Mouse (Mus musculus) adrenal gland, adult 8-10 months (tissue): ENCODE results near the gene Frrs1l. TPM values are rescaled to one million over a fixed set of nuclear protein-coding genes. Genes with fewer than 3 reads are reported as not detected.

Experiments used
- DNase-seq: peaks from one replicate; pipeline ENCODE4 v3.0.0; 2022
- total RNA-seq, 4 experiments: library from RNA; stranded (reverse); gene quantifications; 2 replicates each; pipeline ENCODE4 v1.2.4; 2022

The Frrs1l gene
- total RNA-seq: 1 to 10 TPM; 1.0 to 1.6 (median 1.2) TPM

- no peak for DNase-seq
Measured at GRCm38 (mm10) chr4:56990215-56990584, at the start of gene Frrs1l. Frrs1l (minus strand) TSS chr4:56990391.

DNA sequence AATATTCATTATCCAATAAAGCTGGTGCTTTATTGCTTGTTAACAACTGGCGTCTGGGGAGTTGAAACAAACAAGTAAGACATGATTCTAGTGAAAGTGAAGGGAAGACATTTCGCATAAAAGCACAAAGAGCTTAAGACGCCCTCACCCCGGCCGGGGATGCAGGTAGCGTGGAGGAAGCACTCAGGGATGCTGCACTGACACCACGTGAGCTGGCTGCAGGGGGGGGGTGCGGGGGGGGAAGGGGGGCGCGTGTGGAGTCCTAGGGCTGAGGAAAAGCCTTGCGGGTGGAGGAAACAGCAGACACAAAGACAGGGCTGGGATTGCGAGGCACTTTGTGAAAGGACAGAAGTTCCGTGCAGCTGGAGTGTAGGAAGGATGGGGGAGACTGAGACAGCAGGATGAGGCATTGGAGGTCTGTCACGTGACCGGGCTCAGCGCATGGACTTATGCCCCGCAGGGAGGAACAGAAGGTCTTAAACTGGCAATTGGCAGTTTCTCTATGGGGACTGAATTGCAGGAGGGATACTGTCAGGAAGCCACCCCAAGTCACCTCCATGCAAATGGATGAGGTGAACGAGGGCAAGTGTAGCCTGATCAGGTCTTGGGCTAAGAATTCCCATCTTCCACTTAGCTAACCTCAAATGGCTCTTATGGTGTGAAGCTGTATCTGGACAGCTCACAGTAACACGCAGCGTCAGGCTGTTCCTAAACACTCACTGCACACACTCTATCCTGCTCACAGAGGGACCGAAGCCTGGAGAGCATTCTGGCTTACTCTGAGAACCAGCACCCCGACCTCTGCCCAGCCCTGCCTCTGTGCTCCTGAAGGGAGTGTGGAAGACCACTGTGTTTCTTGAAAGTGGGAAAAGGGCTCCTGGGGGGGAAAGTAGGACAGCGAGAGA, 49.2 kb upstream of the Frrs1l start:
- DNase-seq: no peak

- DNase-seq: no peak
Measured at GRCm38 (mm10) chr4:57037554-57037953, 47.4 kb upstream of the Frrs1l start.

DNA sequence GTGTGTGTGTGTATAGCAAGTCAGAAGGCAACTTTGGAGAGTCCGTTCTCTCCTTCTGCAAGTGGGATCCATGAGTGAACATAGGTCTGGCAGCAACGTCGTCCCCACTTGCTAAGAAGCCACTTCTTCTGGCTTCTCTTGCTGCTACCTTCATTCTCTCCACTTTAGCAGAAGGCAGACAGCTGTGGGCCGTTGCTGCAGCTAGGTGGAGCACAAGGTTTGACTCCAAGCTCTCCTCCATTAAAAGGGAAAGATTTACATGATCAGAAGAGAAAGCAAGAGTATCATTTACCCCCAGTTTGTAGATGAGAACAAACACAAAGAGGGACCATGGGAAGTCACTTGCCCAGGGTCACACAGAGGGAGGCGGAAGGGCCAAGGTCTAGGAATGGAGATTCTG, 44.0 kb upstream of the Frrs1l start:
- no peak for DNase-seq

DNA sequence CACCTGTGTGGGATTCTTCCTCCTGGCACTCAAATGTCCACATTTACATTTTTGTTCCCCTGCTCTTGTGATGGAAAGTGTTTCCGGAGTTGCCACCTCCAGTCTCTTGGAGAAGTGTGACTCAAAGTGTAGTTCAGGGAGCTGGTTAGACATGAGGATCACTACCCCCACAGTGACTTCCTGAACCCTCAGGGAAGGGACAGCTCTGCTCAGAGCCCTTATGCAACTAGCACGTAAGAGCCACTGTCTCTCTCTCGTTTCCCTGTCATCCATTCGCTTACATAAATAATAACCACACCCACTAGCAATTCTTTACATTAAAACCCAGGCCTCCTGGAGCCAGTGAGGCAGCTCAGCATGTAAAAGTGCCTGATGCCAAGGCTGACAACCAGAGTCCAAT, 41.2 kb upstream of the Frrs1l start:
- DNase-seq: no peak

- no peak for DNase-seq
Measured at GRCm38 (mm10) chr4:57027954-57028353, 37.8 kb upstream of the Frrs1l start.

GRCm38 (mm10) chr4:57023527-57023926, 33.3 kb upstream of the Frrs1l start:
- no peak for DNase-seq

- DNase-seq: no peak
Measured at GRCm38 (mm10) chr4:57021288-57021687, 31.1 kb upstream of the Frrs1l start.

DNA sequence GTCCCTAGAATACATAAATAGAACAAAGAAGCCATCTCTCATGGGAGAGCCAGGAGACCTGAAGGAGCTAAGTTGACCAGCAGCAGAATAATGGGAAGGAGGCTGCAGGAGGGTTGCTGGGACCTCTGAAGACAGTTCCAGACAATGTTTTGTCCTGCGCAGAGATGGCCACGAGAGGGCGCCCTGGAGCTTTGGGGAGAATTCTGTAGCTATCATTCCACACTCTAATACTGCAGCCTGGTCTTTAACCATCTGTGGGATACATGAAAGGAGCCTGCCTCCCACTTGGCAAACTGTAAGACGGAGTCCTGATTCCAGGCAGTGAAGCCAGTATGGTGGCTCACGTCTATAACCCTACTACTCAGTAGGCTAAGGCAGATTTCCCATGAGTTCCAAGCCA, 27.0 kb upstream of the Frrs1l start:
- peak; percentile 25 for DNase-seq

GRCm38 (mm10) chr4:57016366-57017171, 26.4 kb upstream of the Frrs1l start:
- DNase-seq: no peak

GRCm38 (mm10) chr4:57015032-57015431, 24.8 kb upstream of the Frrs1l start:
- no peak for DNase-seq

DNA sequence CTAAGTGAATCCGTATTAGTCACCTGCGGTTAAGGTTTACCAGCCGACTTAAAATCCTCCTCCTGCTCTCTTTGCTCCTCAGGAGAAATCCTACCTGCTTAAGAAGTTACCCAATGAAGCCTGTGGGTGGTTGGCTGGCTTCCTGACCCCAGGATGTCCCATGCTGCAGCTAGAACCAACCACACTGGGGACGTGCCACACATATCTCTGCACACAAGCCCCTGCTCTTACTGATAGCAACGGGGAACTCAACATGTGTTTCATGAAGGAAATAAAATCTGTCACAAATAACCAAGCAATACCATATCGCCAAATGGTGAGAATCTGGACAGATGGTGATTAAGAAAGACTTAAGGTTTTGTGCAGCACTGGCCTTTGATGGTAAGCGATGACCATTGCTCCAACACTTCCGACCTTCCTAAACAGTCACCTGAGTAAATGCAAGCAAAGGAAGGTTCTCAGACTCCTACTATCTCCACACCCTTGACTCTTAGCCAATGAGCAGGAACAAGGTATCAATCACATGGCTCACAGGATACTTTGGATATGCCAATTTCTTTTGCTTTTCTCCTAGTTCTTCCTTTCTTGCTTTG, 21.4 kb upstream of the Frrs1l start:
- DNase-seq: no peak

- no peak for DNase-seq
Measured at GRCm38 (mm10) chr4:57010919-57011318, 20.7 kb upstream of the Frrs1l start.

- no peak for DNase-seq
Measured at GRCm38 (mm10) chr4:57010425-57010824, 20.2 kb upstream of the Frrs1l start.

- no peak for DNase-seq
Measured at GRCm38 (mm10) chr4:57007717-57008116, 17.5 kb upstream of the Frrs1l start.

- no peak for DNase-seq
Measured at GRCm38 (mm10) chr4:57005011-57005410, 14.8 kb upstream of the Frrs1l start.

GRCm38 (mm10) chr4:57003886-57004285, 13.7 kb upstream of the Frrs1l start:
- DNase-seq: no peak

DNA sequence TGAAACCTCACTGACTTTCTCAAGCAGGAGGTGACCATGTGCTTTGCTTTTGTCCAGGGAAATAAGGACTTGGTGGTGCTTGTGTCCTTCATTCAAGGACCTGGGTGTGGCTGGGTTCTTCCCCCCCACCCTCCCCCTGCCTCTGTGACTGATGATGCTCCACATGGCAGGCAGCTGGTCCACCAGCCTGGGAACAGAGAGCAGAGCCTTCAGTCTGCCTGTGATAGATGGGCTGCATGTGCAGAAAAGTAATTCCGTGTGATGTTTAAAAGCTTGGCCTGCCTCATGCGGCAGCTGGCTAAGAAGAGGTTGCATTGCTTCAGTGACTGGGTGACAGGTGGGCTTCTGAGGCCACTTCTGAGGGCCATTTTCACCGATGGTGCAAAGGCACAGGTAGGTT, 12.6 kb upstream of the Frrs1l start:
- no peak for DNase-seq

GRCm38 (mm10) chr4:57001437-57001836, 11.2 kb upstream of the Frrs1l start:
- DNase-seq: no peak

- no peak for DNase-seq
Measured at GRCm38 (mm10) chr4:56993331-56993730, 3.1 kb upstream of the Frrs1l start.

GRCm38 (mm10) chr4:56991951-56992350, 1.8 kb upstream of the Frrs1l start:
- DNase-seq: no peak

GRCm38 (mm10) chr4:56989431-56990214, 568 bp downstream of the Frrs1l start:
- DNase-seq: no peak
